Mouse (Mus musculus): ENCODE results near the gene Rbx1. TPM values are rescaled to one million over a fixed set of nuclear protein-coding genes. Genes with fewer than 3 reads are reported as not detected.
A peak's percentile ranks its signal among the peaks of the same experiment; 100 is the strongest.

Gene Rbx1
- polyA plus RNA-seq, 1 experiment, result 118 TPM

DNA sequence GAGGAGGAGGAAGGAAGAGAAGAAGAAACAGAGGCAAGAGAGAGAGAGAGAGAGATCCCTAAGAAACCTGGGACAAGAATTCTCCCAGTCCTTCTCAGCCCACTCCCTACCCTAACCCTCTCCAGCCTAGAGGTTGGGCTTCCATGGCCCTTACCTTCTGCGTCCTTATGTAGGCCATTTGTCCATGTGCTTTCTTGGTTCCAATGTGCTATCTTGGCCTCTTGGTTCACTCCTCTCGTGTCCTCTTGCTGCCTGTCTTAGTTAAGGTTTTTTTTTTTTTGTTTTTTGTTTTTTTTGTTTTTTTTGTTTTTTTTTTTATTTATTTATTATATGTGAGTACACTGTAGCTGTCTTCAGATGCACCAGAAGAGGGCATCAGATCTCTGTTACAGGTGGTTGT lies 16.9 kb downstream of the Rbx1 start:
- Histone ChIP-seq H3K27ac (ENCODE audit: insufficient read depth, low read depth, low read length) (no peak overlapping the region), H3K27me3 (replicated peaks; ENCODE audit: control insufficient read depth, insufficient read depth, low read length) (no peaks in the 10 kb centered on the region), H3K36me3 (ENCODE audit: control insufficient read depth, insufficient read depth, low read length) (no peaks in the 10 kb centered on the region), H3K4me3 (ENCODE audit: insufficient read depth, low read depth, low read length) (no peak overlapping the region), H3K4me1 (ENCODE audit: control insufficient read depth, insufficient read depth, low read length) (no peaks in the 10 kb centered on the region)
- no peak for TF ChIP-seq POLR2A (IDR thresholded peaks at IDR 0.05; ENCODE audit: low read depth, low read length)
- TF ChIP-seq CTCF (conservative IDR thresholded peaks at IDR 0.05; ENCODE audit: insufficient read depth, insufficient read length, low read depth, low read length), result no peak
- 84% methylated on average over 2 of the region's 2 CpGs for WGBS
- no peak for DNase-seq

DNA sequence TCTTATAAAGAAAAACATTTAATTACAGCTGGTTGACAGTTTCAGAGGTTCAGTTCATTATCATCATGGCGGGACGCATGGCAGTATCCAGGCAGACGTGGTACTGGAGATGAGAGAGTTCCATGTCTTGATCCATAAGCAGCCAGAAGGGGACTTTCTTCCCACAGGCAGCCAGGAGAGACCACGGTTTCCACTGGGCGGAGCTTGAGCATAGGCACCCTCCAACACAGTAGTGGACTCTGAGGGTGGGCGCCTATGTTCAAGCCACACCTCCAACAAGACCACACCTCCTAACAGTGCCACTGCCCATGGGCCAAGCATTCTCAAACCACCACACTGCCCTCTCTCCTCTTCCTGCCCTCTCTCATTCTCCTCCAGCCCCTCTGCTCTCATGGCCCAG lies 17.6 kb downstream of the Rbx1 start:
- no peak for TF ChIP-seq CTCF (conservative IDR thresholded peaks at IDR 0.05; ENCODE audit: insufficient read depth, insufficient read length, low read depth, low read length)
- TF ChIP-seq POLR2A (IDR thresholded peaks at IDR 0.05; ENCODE audit: low read depth, low read length), result no peak
- no peak for DNase-seq
- WGBS, result 87% methylated on average over 6 of the region's 6 CpGs
- H3K27me3 ChIP-seq (replicated peaks; ENCODE audit: control insufficient read depth, insufficient read depth, low read length), result no peaks in the 10 kb centered on the region
- no peaks in the 10 kb centered on the region for H3K4me1 ChIP-seq (ENCODE audit: control insufficient read depth, insufficient read depth, low read length)
- H3K36me3 ChIP-seq (ENCODE audit: control insufficient read depth, insufficient read depth, low read length), result no peaks in the 10 kb centered on the region
- no peak overlapping the region for H3K4me3 ChIP-seq (ENCODE audit: insufficient read depth, low read depth, low read length)
- H3K27ac ChIP-seq (ENCODE audit: insufficient read depth, low read depth, low read length), result no peak overlapping the region

DNA sequence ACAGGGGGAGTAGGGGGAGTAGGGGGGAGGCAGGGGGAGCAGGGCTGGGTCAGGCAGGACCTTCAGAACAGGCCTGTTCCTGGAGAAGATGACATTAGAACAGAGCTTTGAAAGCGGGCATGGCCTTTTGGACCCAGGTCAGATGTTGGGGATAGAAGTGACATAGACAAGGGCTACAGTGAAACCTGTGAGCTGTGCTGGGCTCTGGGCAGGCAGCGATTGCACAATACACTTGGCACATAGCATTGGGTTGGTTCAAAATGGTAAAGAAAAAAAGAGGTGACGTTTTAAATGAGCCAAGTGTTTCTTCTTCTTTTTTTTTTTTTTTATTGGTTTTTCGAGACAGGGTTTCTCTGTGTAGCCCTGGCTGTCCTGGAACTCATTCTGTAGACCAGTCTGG lies 19.4 kb downstream of the Rbx1 start:
- H3K4me1 ChIP-seq (ENCODE audit: control insufficient read depth, insufficient read depth, low read length), result no peaks in the 10 kb centered on the region
- TF ChIP-seq POLR2A (IDR thresholded peaks at IDR 0.05; ENCODE audit: low read depth, low read length) (no peak), CTCF (conservative IDR thresholded peaks at IDR 0.05; ENCODE audit: insufficient read depth, insufficient read length, low read depth, low read length) (no peak)
- WGBS, result 79% methylated on average over 4 of the region's 4 CpGs
- no peak overlapping the region for H3K27ac ChIP-seq (ENCODE audit: insufficient read depth, low read depth, low read length)
- H3K4me3 ChIP-seq (ENCODE audit: insufficient read depth, low read depth, low read length), result no peak overlapping the region
- no peaks in the 10 kb centered on the region for H3K27me3 ChIP-seq (replicated peaks; ENCODE audit: control insufficient read depth, insufficient read depth, low read length)
- peak; percentile 29 for DNase-seq
- H3K36me3 ChIP-seq (ENCODE audit: control insufficient read depth, insufficient read depth, low read length), result no peaks in the 10 kb centered on the region

DNA sequence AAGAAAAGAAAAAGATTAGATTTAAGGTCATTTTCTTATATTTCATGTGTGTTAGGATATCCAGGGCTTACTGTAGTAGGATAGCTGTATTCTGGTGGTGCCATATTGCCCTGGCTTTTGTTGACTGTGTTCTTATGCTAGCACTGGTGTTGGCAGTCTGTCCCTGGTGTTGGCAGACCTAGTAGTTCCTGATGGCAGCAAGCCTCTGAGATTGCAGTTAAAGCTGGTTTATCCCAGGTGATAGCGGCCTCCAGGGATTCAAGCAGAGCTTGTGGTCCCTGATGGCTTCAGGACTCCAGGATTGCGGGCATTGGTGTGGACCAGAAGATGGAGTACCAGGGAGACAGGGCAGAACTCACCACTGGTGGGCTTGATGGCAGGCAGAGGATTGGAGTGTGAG lies 37.4 kb downstream of the Rbx1 start:
- H3K27me3 ChIP-seq (replicated peaks; ENCODE audit: control insufficient read depth, insufficient read depth, low read length), result no peaks in the 10 kb centered on the region
- H3K27ac ChIP-seq (ENCODE audit: insufficient read depth, low read depth, low read length), result no peak overlapping the region
- 82% methylated on average over 2 of the region's 2 CpGs for WGBS
- TF ChIP-seq CTCF (conservative IDR thresholded peaks at IDR 0.05; ENCODE audit: insufficient read depth, insufficient read length, low read depth, low read length), result no peak
- no peak for TF ChIP-seq POLR2A (IDR thresholded peaks at IDR 0.05; ENCODE audit: low read depth, low read length)
- H3K36me3 ChIP-seq (ENCODE audit: control insufficient read depth, insufficient read depth, low read length), result no peaks in the 10 kb centered on the region
- DNase-seq, result no peak
- no peaks in the 10 kb centered on the region for H3K4me1 ChIP-seq (ENCODE audit: control insufficient read depth, insufficient read depth, low read length)
- no peak overlapping the region for H3K4me3 ChIP-seq (ENCODE audit: insufficient read depth, low read depth, low read length)

DNA sequence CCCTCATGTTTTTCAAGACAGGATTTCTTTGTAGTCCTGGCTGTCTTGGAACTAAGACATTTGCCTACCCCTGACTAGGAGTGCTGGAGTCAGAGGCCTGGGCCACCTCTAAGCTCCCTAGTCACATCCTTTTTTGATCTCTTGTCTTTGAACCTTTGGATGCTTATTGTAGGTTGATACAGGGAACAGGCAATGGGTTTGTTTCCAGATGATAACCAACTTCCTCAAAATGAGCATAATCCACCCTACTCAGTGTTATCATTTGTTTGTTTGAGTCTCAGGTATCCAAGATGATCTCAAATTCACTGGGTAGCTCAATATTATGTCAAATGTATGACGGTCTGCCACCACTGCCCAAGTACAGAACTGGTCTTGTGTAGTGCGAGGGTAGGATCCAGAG lies 37.9 kb downstream of the Rbx1 start:
- H3K27me3 ChIP-seq (replicated peaks; ENCODE audit: control insufficient read depth, insufficient read depth, low read length), result no peaks in the 10 kb centered on the region
- H3K27ac ChIP-seq (ENCODE audit: insufficient read depth, low read depth, low read length), result no peak overlapping the region
- TF ChIP-seq POLR2A (IDR thresholded peaks at IDR 0.05; ENCODE audit: low read depth, low read length) (no peak), CTCF (conservative IDR thresholded peaks at IDR 0.05; ENCODE audit: insufficient read depth, insufficient read length, low read depth, low read length) (no peak)
- H3K4me1 ChIP-seq (ENCODE audit: control insufficient read depth, insufficient read depth, low read length), result no peaks in the 10 kb centered on the region
- no peak overlapping the region for H3K4me3 ChIP-seq (ENCODE audit: insufficient read depth, low read depth, low read length)
- no peaks in the 10 kb centered on the region for H3K36me3 ChIP-seq (ENCODE audit: control insufficient read depth, insufficient read depth, low read length)
- WGBS, result 91% methylated on average over 2 of the region's 2 CpGs
- no peak for DNase-seq

DNA sequence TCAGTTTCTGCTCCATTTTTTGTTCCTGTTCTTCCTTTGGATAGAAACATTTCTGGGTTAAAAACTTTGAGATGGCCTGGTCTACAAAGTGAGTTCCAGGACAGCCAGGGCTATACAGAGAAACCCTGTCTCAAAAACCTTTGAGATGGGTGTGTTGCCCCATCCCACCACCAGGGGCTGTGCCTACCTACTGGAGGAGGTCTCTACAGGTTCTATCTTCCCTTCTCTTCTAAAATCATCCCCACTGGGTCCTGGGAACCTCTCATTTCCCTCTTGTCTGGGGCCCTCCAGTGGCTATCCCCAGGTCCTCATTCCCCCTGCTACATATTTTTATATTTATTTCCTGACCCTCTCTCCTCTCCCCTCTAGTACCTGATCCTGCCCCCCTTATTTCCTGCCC lies 41.1 kb downstream of the Rbx1 start:
- Histone ChIP-seq H3K36me3 (ENCODE audit: control insufficient read depth, insufficient read depth, low read length) (no peaks in the 10 kb centered on the region), H3K27ac (ENCODE audit: insufficient read depth, low read depth, low read length) (no peak overlapping the region), H3K4me1 (ENCODE audit: control insufficient read depth, insufficient read depth, low read length) (no peaks in the 10 kb centered on the region; the same call in 1 of the 2 replicates), H3K27me3 (replicated peaks; ENCODE audit: control insufficient read depth, insufficient read depth, low read length) (no peaks in the 10 kb centered on the region), H3K4me3 (ENCODE audit: insufficient read depth, low read depth, low read length) (no peak overlapping the region)
- TF ChIP-seq CTCF (conservative IDR thresholded peaks at IDR 0.05; ENCODE audit: insufficient read depth, insufficient read length, low read depth, low read length) (peak; percentile 60), POLR2A (IDR thresholded peaks at IDR 0.05; ENCODE audit: low read depth, low read length) (no peak)
- DNase-seq, result peak; percentile 38

DNA sequence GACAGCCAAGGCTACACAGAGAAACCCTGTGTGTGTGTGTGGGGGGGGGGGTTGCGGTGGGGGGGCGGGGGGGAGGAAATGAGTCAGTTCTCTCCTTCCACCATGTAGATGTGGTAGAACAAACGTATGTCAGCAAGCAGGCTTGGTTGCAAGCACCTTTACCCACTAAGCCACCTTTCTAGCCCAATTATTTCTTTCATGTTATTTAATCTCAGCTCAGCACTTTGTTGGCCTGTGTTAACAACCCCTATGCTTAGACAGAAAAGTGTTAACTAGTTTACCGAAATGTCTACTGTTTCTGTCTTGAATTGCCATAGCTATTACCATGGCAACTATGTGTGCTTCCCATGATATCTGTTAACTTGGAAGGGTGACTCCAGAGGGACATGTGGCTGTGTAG lies 44.5 kb downstream of the Rbx1 start:
- Histone ChIP-seq H3K36me3 (ENCODE audit: control insufficient read depth, insufficient read depth, low read length) (no peaks in the 10 kb centered on the region), H3K4me1 (ENCODE audit: control insufficient read depth, insufficient read depth, low read length) (peaks cover 10% of the 10 kb centered on the region; the same call in 1 of the 2 replicates), H3K27me3 (replicated peaks; ENCODE audit: control insufficient read depth, insufficient read depth, low read length) (no peaks in the 10 kb centered on the region), H3K4me3 (ENCODE audit: insufficient read depth, low read depth, low read length) (no peak overlapping the region), H3K27ac (ENCODE audit: insufficient read depth, low read depth, low read length) (no peak overlapping the region)
- WGBS, result 85% methylated on average over 4 of the region's 4 CpGs
- no peak for TF ChIP-seq CTCF (conservative IDR thresholded peaks at IDR 0.05; ENCODE audit: insufficient read depth, insufficient read length, low read depth, low read length)
- no peak for TF ChIP-seq POLR2A (IDR thresholded peaks at IDR 0.05; ENCODE audit: low read depth, low read length)
- no peak for DNase-seq
